Mouse (Mus musculus) embryonic facial prominence, embryonic 11.5 days (tissue): ENCODE measurements around the gene Efs. TPM values are rescaled to one million over a fixed set of nuclear protein-coding genes. Genes with fewer than 3 reads are reported as not detected.
A peak's percentile ranks its signal among the peaks of the same experiment; 100 is the strongest.

Experiments
- ATAC-seq: fragments of 200-750 bp; cut with Nextera tagmentation; replicated peaks from 2 replicates; pipeline ENCODE4 v1.8.0; 2017; ENCODE audit warnings: low read depth; ENCODE audit not compliant: insufficient number of reproducible peaks, low FRiP score, low TSS enrichment
- DNase-seq: peaks from one replicate; pipeline ENCODE4 v3.0.0-alpha.2; 2015; ENCODE audit warnings: low spot score
- H3K27ac ChIP-seq: fragments of 300-500 bp; sonication (generic); replicated peaks from 2 replicates; pipeline ENCODE4 v1.5.1; 2014; ENCODE audit warnings: mild to moderate bottlenecking, low read depth, low read length, control low read depth
- H3K27me3 ChIP-seq: fragments of 300-500 bp; sonication (generic); 2 replicates; pipeline ENCODE4 v1.6.1; 2014; ENCODE audit warnings: mild to moderate bottlenecking, low read length, moderate library complexity, mixed read lengths; ENCODE audit not compliant: control insufficient read depth, insufficient read depth
- H3K36me3 ChIP-seq: fragments of 300-500 bp; sonication (generic); replicated peaks from 2 replicates; pipeline ENCODE4 v1.6.1; 2014; ENCODE audit warnings: low read depth, mild to moderate bottlenecking, low read length, moderate library complexity, mixed read lengths; ENCODE audit not compliant: control insufficient read depth, insufficient read depth
- H3K4me1 ChIP-seq: fragments of 300-500 bp; sonication (generic); 2 replicates; pipeline ENCODE4 v1.6.1; 2014; ENCODE audit warnings: low read length, mixed read lengths; ENCODE audit not compliant: control insufficient read depth, insufficient read depth
- H3K4me2 ChIP-seq: fragments of 300-500 bp; sonication (generic); 2 replicates; pipeline ENCODE4 v1.6.1; 2014; ENCODE audit warnings: low read depth, mild to moderate bottlenecking, control low read depth, low read length, moderate library complexity
- H3K4me3 ChIP-seq: fragments of 300-500 bp; sonication (generic); 2 replicates; pipeline ENCODE4 v1.5.1; 2014; ENCODE audit warnings: low read depth, low read length, control low read depth
- H3K9ac ChIP-seq: fragments of 300-500 bp; sonication (generic); replicated peaks from 2 replicates; pipeline ENCODE4 v1.6.1; 2014; ENCODE audit warnings: mild to moderate bottlenecking, control low read depth, low read length
- H3K9me3 ChIP-seq: fragments of 300-500 bp; sonication (generic); replicated peaks from 2 replicates; pipeline ENCODE4 v1.6.1; 2016; ENCODE audit warnings: mild to moderate bottlenecking, low read length, inconsistent platforms, mixed read lengths; ENCODE audit not compliant: control insufficient read depth
- whole genome bisulfite sequencing: fragments of 180-500 bp; shearing (Covaris S2); extraction: QIAGEN DNeasy Blood & Tissue Kit; methylation state at CpG from one replicate; pipeline ENCODE4 v1.1.7; 2014; 5-methylcytosine and 5-hydroxymethylcytosine counted together
- microRNA counts: library from miRNA; unstranded; fragments of <30 nt; microRNA quantifications from one replicate; lab custom pipeline; 2016
- microRNA-seq: library from miRNA; unstranded; fragments of <30 nt; microRNA quantifications from one replicate; pipeline ENCODE4, GENCODE M21; 2016; ENCODE audit warnings: borderline number of aligned reads
- polyA plus RNA-seq: library from polyadenylated mRNA; unstranded; fragments of >200 nt; fragmentation: Nextera tagmentation; extraction: Ambion mirVana; gene quantifications from 2 replicates; pipeline ENCODE4 v1.2.1, GENCODE M21; 2014

Efs gene
- polyA plus RNA-seq, 1 experiment from 2014 or later, result 29.9 TPM

DNA sequence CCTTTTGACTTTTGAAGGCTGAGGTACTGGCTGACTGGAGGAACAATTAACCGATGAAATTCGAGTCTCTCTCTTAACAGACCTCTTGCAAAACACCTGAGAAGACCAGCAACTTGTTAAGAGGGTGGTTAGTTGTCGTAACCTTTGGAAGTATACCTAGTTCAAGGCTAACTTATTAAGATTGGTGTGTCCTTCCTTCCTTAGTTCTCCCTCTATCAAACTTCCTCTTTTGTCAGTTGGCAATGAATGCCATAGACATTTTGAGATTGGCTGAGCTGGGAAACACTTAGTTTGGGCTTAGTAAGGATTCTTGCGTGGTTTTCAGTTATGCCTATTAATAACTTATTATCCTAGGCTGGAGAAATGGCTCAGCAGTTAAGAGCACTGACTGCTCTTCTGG lies 57.9 kb downstream of the Efs start:
- 86% methylated on average over 4 of the region's 4 CpGs for WGBS
- H3K4me2 ChIP-seq, result no peak overlapping the region
- no peak overlapping the region for H3K27ac ChIP-seq
- DNase-seq, result no peak
- ATAC-seq, result no peak
- no peak overlapping the region for H3K4me3 ChIP-seq
- no peak overlapping the region for H3K9ac ChIP-seq
- no peaks in the 10 kb centered on the region for H3K27me3 ChIP-seq
- H3K36me3 ChIP-seq, result no peaks in the 10 kb centered on the region
- H3K4me1 ChIP-seq, result no peaks in the 10 kb centered on the region
- H3K9me3 ChIP-seq, result no peaks in the 10 kb centered on the region

DNA sequence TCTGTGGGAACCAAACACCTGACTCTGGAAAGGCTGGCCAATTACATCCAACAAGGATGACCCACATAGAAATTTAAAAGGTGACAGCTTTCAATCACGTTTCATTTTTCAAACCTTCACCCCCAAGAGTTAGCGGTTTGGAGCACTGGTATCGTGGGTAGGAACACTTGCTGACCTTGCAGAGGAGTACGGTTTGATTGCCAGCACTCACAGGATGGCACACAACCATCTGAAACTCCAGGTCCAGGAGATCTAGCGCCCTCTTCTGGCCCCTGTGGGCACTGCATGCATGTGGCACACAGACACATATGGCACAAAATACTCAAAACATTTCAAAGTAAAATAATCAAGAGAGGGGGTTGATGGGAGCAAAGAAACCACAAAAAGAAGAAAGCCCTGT lies 59.0 kb downstream of the Efs start:
- ATAC-seq (no peak), DNase-seq (no peak)
- Histone ChIP-seq H3K4me3 (no peak overlapping the region), H3K27me3 (no peaks in the 10 kb centered on the region), H3K9ac (no peak overlapping the region), H3K4me1 (no peaks in the 10 kb centered on the region), H3K36me3 (no peaks in the 10 kb centered on the region), H3K27ac (no peak overlapping the region), H3K4me2 (no peak overlapping the region), H3K9me3 (no peaks in the 10 kb centered on the region)
- 54% methylated on average over 5 of the region's 5 CpGs for WGBS

MicroRNAs within 50 kb of the gene (microRNA counts, 519-probe panel; counts per million panel counts)
- 1,208 counts per million, percentile 2 among the panel's probes with 10 or more counts for microRNA mmu-miR-208a (lab: Ali Mortazavi, UCI)
- microRNA mmu-miR-208b (lab: Ali Mortazavi, UCI), result not detected

Small RNA genes lying within 50 kb of the gene (microRNA-seq; reads per million reads assigned to microRNA genes)
- gene Mir208a, result 167 reads per million, percentile 49 among the genes with 10 or more reads in this experiment
- 827 reads per million, percentile 68 among the genes with 10 or more reads in this experiment for gene Mir208b

Other genes with a start within 250 kb of the Efs start
- gene 1700123O20Rik, start 239.9 kb downstream of the Efs start, polyA plus RNA-seq, result 109 and 110 TPM in 2 replicates
- 122 and 141 TPM in 2 replicates for gene Acin1, start 239.2 kb downstream of the Efs start, polyA plus RNA-seq
- gene Gm29776, start 227.3 kb downstream of the Efs start, polyA plus RNA-seq, result 0.11 and 0.17 TPM in 2 replicates
- gene Cebpe, start 214.0 kb downstream of the Efs start, polyA plus RNA-seq, result 0.17 TPM in 2 replicates
- 2.5 and 5.3 TPM in 2 replicates for gene Slc7a8, start 144.2 kb downstream of the Efs start, polyA plus RNA-seq
- gene Rnf212b, start 112.0 kb downstream of the Efs start, polyA plus RNA-seq, result not detected in 2 replicates
- 13.7 and 14.5 TPM in 2 replicates for gene Homez, start 55.2 kb downstream of the Efs start, polyA plus RNA-seq
- gene Ppp1r3e, start 48.6 kb downstream of the Efs start, polyA plus RNA-seq, result 0.33 and 0.34 TPM in 2 replicates
- 2.7 and 3.6 TPM in 2 replicates for gene Bcl2l2, start 42.7 kb downstream of the Efs start, polyA plus RNA-seq
- 0.38 TPM in 1 of 2 replicates, not detected in the other for gene Gm20521, start 42.7 kb downstream of the Efs start, polyA plus RNA-seq
- gene Pabpn1, start 33.6 kb downstream of the Efs start, polyA plus RNA-seq, result 149 and 167 TPM in 2 replicates
- 36.6 and 38.2 TPM in 2 replicates for gene Slc22a17, start 13.0 kb downstream of the Efs start, polyA plus RNA-seq
- not detected in 2 replicates for gene Il25, start 6.6 kb upstream of the Efs start, polyA plus RNA-seq
- 2.0 and 2.8 TPM in 2 replicates for gene Cmtm5, start 10.1 kb upstream of the Efs start, polyA plus RNA-seq
- 0.91 and 9.2 TPM in 2 replicates for gene Myh6, start 40.8 kb upstream of the Efs start, polyA plus RNA-seq
- gene Gm17428, start 50.8 kb upstream of the Efs start, polyA plus RNA-seq, result not detected in 2 replicates
- gene Myh7, start 68.5 kb upstream of the Efs start, polyA plus RNA-seq, result 4.0 and 13.1 TPM in 2 replicates
- gene Ngdn, start 89.3 kb upstream of the Efs start, polyA plus RNA-seq, result 92.8 and 97.7 TPM in 2 replicates
- 4.5 and 6.0 TPM in 2 replicates for gene Zfhx2, start 166.2 kb upstream of the Efs start, polyA plus RNA-seq
- gene Thtpa, start 168.7 kb upstream of the Efs start, polyA plus RNA-seq, result 19.0 and 19.6 TPM in 2 replicates
- gene Ap1g2, start 180.5 kb upstream of the Efs start, polyA plus RNA-seq, result 8.4 and 13.4 TPM in 2 replicates
- 1.2 and 1.3 TPM in 2 replicates for gene Jph4, start 190.8 kb upstream of the Efs start, polyA plus RNA-seq